Mouse (Mus musculus) heart, embryonic 15.5 days (tissue): ENCODE measurements around the gene Atxn7l3. TPM values are rescaled to one million over a fixed set of nuclear protein-coding genes. Genes with fewer than 3 reads are reported as not detected.
"Not testable (repeated sequence)": the region's sequence is repeated elsewhere in the genome, so short reads cannot be mapped to it uniquely, and the experiment has no call there.

ENCODE experiments used
- ATAC-seq: fragments of 200-750 bp; cut with Nextera tagmentation; replicated peaks from 2 replicates; pipeline ENCODE4 v1.8.0; 2017; ENCODE audit warnings: low read depth, moderate TSS enrichment; ENCODE audit not compliant: insufficient number of reproducible peaks, insufficient read depth, low FRiP score
- H3K27ac ChIP-seq: fragments of 300-500 bp; sonication (generic); 2 replicates; pipeline ENCODE4 v1.5.1; 2015; ENCODE audit warnings: mild to moderate bottlenecking, inconsistent platforms
- H3K27me3 ChIP-seq: fragments of 300-500 bp; sonication (generic); 2 replicates; pipeline ENCODE4 v1.6.1; 2015; ENCODE audit warnings: inconsistent platforms
- H3K36me3 ChIP-seq: fragments of 300-500 bp; sonication (generic); 2 replicates; pipeline ENCODE4 v1.6.1; 2015; ENCODE audit warnings: mild to moderate bottlenecking, inconsistent platforms
- H3K4me1 ChIP-seq: fragments of 300-500 bp; sonication (generic); replicated peaks from 2 replicates; pipeline ENCODE4 v1.6.1; 2015; ENCODE audit warnings: inconsistent platforms
- H3K4me2 ChIP-seq: fragments of 300-500 bp; sonication (generic); 2 replicates; pipeline ENCODE4 v1.6.1; 2015; ENCODE audit warnings: inconsistent platforms, mild to moderate bottlenecking, moderate library complexity
- H3K4me3 ChIP-seq: fragments of 300-500 bp; sonication (generic); 2 replicates; pipeline ENCODE4 v1.5.1; 2015; ENCODE audit warnings: mild to moderate bottlenecking, inconsistent platforms
- H3K9ac ChIP-seq: fragments of 300-500 bp; sonication (generic); 2 replicates; pipeline ENCODE4 v1.6.1; 2015; ENCODE audit warnings: mild to moderate bottlenecking, inconsistent platforms
- H3K9me3 ChIP-seq: fragments of 300-500 bp; sonication (generic); replicated peaks from 2 replicates; pipeline ENCODE4 v1.6.1; 2016; ENCODE audit warnings: inconsistent platforms
- WGBS: fragments of 180-500 bp; shearing (Covaris S2); methylation state at CpG from one replicate; pipeline ENCODE4 v1.1.7; 2015; ENCODE audit warnings: mixed read lengths; 5-methylcytosine and 5-hydroxymethylcytosine counted together
- polyA plus RNA-seq: library from polyadenylated mRNA; unstranded; fragments of >200 nt; fragmentation: Nextera tagmentation; extraction: Ambion mirVana; gene quantifications from 2 replicates; pipeline ENCODE4 v1.2.1, GENCODE M21; 2015

Gene Atxn7l3
- polyA plus RNA-seq, 1 experiment from 2014 or later, result 6.8 TPM

GRCm38 (mm10) chr11:102293971-102294370, 2.5 kb downstream of the Atxn7l3 start:
- H3K4me1 ChIP-seq, result peaks cover 27% of the 10 kb centered on the region
- H3K9ac ChIP-seq, result no peak overlapping the region
- ATAC-seq, result no peak
- no peak overlapping the region for H3K4me3 ChIP-seq
- no peaks in the 10 kb centered on the region for H3K9me3 ChIP-seq
- no peak overlapping the region for H3K4me2 ChIP-seq
- H3K27me3 ChIP-seq, result no peaks in the 10 kb centered on the region
- H3K27ac ChIP-seq, result no peak overlapping the region
- peaks cover 41% of the 10 kb centered on the region for H3K36me3 ChIP-seq
- 92% methylated on average over 13 of the region's 13 CpGs for WGBS

GRCm38 (mm10) chr11:102291051-102291535, 5.3 kb downstream of the Atxn7l3 start:
- Histone ChIP-seq H3K9ac (no peak overlapping the region), H3K27ac (no peak overlapping the region)

GRCm38 (mm10) chr11:102290141-102290540, 6.3 kb downstream of the Atxn7l3 start:
- Histone ChIP-seq H3K4me3 (no peak overlapping the region), H3K9ac (no peak overlapping the region), H3K4me1 (peaks cover 28% of the 10 kb centered on the region), H3K9me3 (no peaks in the 10 kb centered on the region), H3K27ac (no peak overlapping the region), H3K27me3 (no peaks in the 10 kb centered on the region), H3K4me2 (no peak overlapping the region), H3K36me3 (peaks cover 54% of the 10 kb centered on the region)
- ATAC-seq, result no peak
- 78% methylated on average over 4 of the region's 4 CpGs for WGBS

More at GRCm38 (mm10) chr11:102291051-102291535, 5.3 kb downstream of the Atxn7l3 start:
- Histone ChIP-seq H3K36me3 (peaks cover 54% of the 10 kb centered on the region), H3K4me1 (peaks cover 28% of the 10 kb centered on the region), H3K4me2 (no peak overlapping the region), H3K9me3 (no peaks in the 10 kb centered on the region), H3K4me3 (no peak overlapping the region), H3K27me3 (no peaks in the 10 kb centered on the region)
- ATAC-seq, result no peak
- WGBS, result 80% methylated on average over 11 of the region's 11 CpGs

GRCm38 (mm10) chr11:102289511-102290100, 6.8 kb downstream of the Atxn7l3 start:
- Histone ChIP-seq H3K4me3 (no peak overlapping the region), H3K4me1 (peaks cover 23% of the 10 kb centered on the region), H3K27ac (no peak overlapping the region), H3K36me3 (peaks cover 54% of the 10 kb centered on the region), H3K27me3 (no peaks in the 10 kb centered on the region), H3K9ac (no peak overlapping the region), H3K4me2 (no peak overlapping the region), H3K9me3 (no peaks in the 10 kb centered on the region)
- ATAC-seq, result no peak
- 58% methylated on average over 6 of the region's 6 CpGs for WGBS

- H3K27me3 ChIP-seq, result no peaks in the 10 kb centered on the region
- H3K36me3 ChIP-seq, result peaks cover 51% of the 10 kb centered on the region
- peaks cover 16% of the 10 kb centered on the region for H3K4me1 ChIP-seq
- WGBS, result 75% methylated on average over 2 of the region's 2 CpGs
- no peak for ATAC-seq
- no peak overlapping the region for H3K9ac ChIP-seq
- H3K4me2 ChIP-seq, result no peak overlapping the region
- H3K4me3 ChIP-seq, result no peak overlapping the region
- H3K27ac ChIP-seq, result no peak overlapping the region
- H3K9me3 ChIP-seq, result no peaks in the 10 kb centered on the region
These were observed 7.5 kb downstream of the Atxn7l3 start for GRCm38 (mm10) chr11:102288913-102289312.

GRCm38 (mm10) chr11:102288027-102288804, 8.2 kb downstream of the Atxn7l3 start:
- H3K9ac ChIP-seq, result no peak overlapping the region
- H3K4me3 ChIP-seq, result no peak overlapping the region
- H3K4me1 ChIP-seq, result peaks cover 14% of the 10 kb centered on the region
- no peak for ATAC-seq
- no peaks in the 10 kb centered on the region for H3K27me3 ChIP-seq
- H3K9me3 ChIP-seq, result no peaks in the 10 kb centered on the region
- 81% methylated on average over 8 of the region's 8 CpGs for WGBS
- peaks cover 45% of the 10 kb centered on the region for H3K36me3 ChIP-seq
- H3K4me2 ChIP-seq, result no peak overlapping the region
- no peak overlapping the region for H3K27ac ChIP-seq

- Histone ChIP-seq H3K27ac (no peak overlapping the region), H3K9me3 (no peaks in the 10 kb centered on the region), H3K27me3 (no peaks in the 10 kb centered on the region), H3K4me3 (no peak overlapping the region), H3K36me3 (peaks cover 38% of the 10 kb centered on the region), H3K4me2 (no peak overlapping the region), H3K4me1 (peaks cover 14% of the 10 kb centered on the region), H3K9ac (no peak overlapping the region)
- WGBS, result 86% methylated on average over 8 of the region's 8 CpGs
- ATAC-seq, result no peak
These were observed 8.9 kb downstream of the Atxn7l3 start for GRCm38 (mm10) chr11:102287485-102287884.

- peak overlapping the region; percentile 73 for H3K4me2 ChIP-seq
- H3K9ac ChIP-seq, result peak overlapping the region; percentile 89
- H3K9me3 ChIP-seq, result no peaks in the 10 kb centered on the region
- H3K4me1 ChIP-seq, result peaks cover 14% of the 10 kb centered on the region
- peak overlapping the region; percentile 84 for H3K27ac ChIP-seq
- peak; percentile 66 for ATAC-seq
- peaks cover 16% of the 10 kb centered on the region for H3K36me3 ChIP-seq
- H3K4me3 ChIP-seq, result peak overlapping the region; percentile 91
- WGBS, result 3% methylated on average over 31 of the region's 31 CpGs
- no peaks in the 10 kb centered on the region for H3K27me3 ChIP-seq
These were observed 11.2 kb downstream of the Atxn7l3 start for GRCm38 (mm10) chr11:102285095-102285834.

- no peaks in the 10 kb centered on the region for H3K9me3 ChIP-seq
- peak within 1 kb of the TSS; percentile 73 for H3K4me2 ChIP-seq
- under 1% methylated on average over 32 of the region's 32 CpGs for WGBS
- H3K27ac ChIP-seq, result peak within 1 kb of the TSS; percentile 84
- peak; percentile 93 for ATAC-seq
- no peaks in the 10 kb centered on the region for H3K27me3 ChIP-seq
- H3K4me1 ChIP-seq, result peaks cover 14% of the 10 kb centered on the region
- H3K9ac ChIP-seq, result peak within 1 kb of the TSS; percentile 89
- H3K4me3 ChIP-seq, result peak within 1 kb of the TSS; percentile 91
- H3K36me3 ChIP-seq, result peaks cover 13% of the 10 kb centered on the region
These were observed 11.8 kb downstream of the Atxn7l3 start, which contains the start of gene Tmub2 for GRCm38 (mm10) chr11:102284501-102285094. TSS of gene Tmub2 (plus strand) at chr11:102284931.

GRCm38 (mm10) chr11:102283922-102284321, 12.5 kb downstream of the Atxn7l3 start:
- Histone ChIP-seq H3K9ac (no peak overlapping the region), H3K4me2 (peak overlapping the region; percentile 73), H3K4me3 (peak overlapping the region; percentile 91), H3K4me1 (peaks cover 14% of the 10 kb centered on the region), H3K27me3 (no peaks in the 10 kb centered on the region), H3K9me3 (no peaks in the 10 kb centered on the region), H3K27ac (peak overlapping the region; percentile 84), H3K36me3 (peaks cover 13% of the 10 kb centered on the region)
- WGBS, result 85% methylated on average over 6 of the region's 6 CpGs
- no peak for ATAC-seq

GRCm38 (mm10) chr11:102280267-102280666, 16.2 kb downstream of the Atxn7l3 start:
- H3K9ac ChIP-seq, H3K4me3 ChIP-seq, H3K4me1 ChIP-seq, H3K27ac ChIP-seq, ATAC-seq, H3K36me3 ChIP-seq, H3K27me3 ChIP-seq, H3K9me3 ChIP-seq, H3K4me2 ChIP-seq: not testable (repeated sequence)
- WGBS, result 72% methylated on average over 6 of the region's 6 CpGs
